Mouse (Mus musculus) CH12.LX (cell line): ENCODE measurements around the gene Slc35c1. TPM values are rescaled to one million over a fixed set of nuclear protein-coding genes. Genes with fewer than 3 reads are reported as not detected.

Experiments used
- DNase-seq: peaks from one replicate; pipeline ENCODE4 v3.0.0-alpha.2; 2013; ENCODE audit errors: extremely low read depth
- H3K27ac ChIP-seq: 2 replicates; pipeline ENCODE4 v1.5.1; 2012; ENCODE audit warnings: low read depth, mild to moderate bottlenecking, control low read depth, moderate library complexity; ENCODE audit not compliant: insufficient read depth
- H3K27me3 ChIP-seq: replicated peaks from 2 replicates; pipeline ENCODE3; 2012; ENCODE audit warnings: inconsistent platforms
- H3K36me3 ChIP-seq, 2 experiments: replicated peaks in 1 of 2; 2 replicates each; pipeline versions ENCODE3 to v1.6.1; 2012; ENCODE audit warnings: inconsistent platforms in 1 of 2, low read length in 1 of 2, mild to moderate bottlenecking in 1 of 2, mixed read lengths in 1 of 2, moderate library complexity in 1 of 2; ENCODE audit not compliant: control insufficient read depth in 1 of 2, insufficient read depth in 1 of 2
- H3K4me1 ChIP-seq, 2 experiments: 2 replicates each; pipeline ENCODE4 v1.6.1; 2012; ENCODE audit warnings: inconsistent platforms in 1 of 2, moderate library complexity in 1 of 2; ENCODE audit not compliant: insufficient read depth in 2 of 2, control insufficient read depth in 1 of 2
- H3K4me2 ChIP-seq: 2 replicates; pipeline ENCODE4 v1.6.1; 2012; ENCODE audit warnings: low read depth, mild to moderate bottlenecking, control low read depth; ENCODE audit not compliant: poor library complexity, insufficient read depth, severe bottlenecking
- H3K4me3 ChIP-seq, 3 experiments: fragments of 150-350 bp in 1 of 3; sonication (generic) in 1 of 3; replicated peaks in 1 of 3; 2 replicates each; pipeline versions ENCODE3 to v1.5.1; 2011 to 2012; ENCODE audit warnings: low read depth in 2 of 3, low read length in 2 of 3, mild to moderate bottlenecking in 2 of 3, moderate library complexity in 2 of 3, control low read depth in 1 of 3, improper control_type of control experiment in 1 of 3, inconsistent platforms in 1 of 3, mixed read lengths in 1 of 3; ENCODE audit not compliant: poor library complexity in 1 of 3
- H3K79me2 ChIP-seq: replicated peaks from 2 replicates; pipeline ENCODE4 v1.6.1; 2012; ENCODE audit warnings: mild to moderate bottlenecking, moderate library complexity; ENCODE audit not compliant: control insufficient read depth, poor library complexity, insufficient read depth, severe bottlenecking; ENCODE audit errors: extremely low read depth
- H3K9ac ChIP-seq: 2 replicates; pipeline ENCODE4 v1.6.1; 2012; ENCODE audit warnings: low read depth, mild to moderate bottlenecking, control low read depth, moderate library complexity; ENCODE audit not compliant: insufficient read depth
- H3K9me3 ChIP-seq: replicated peaks from 2 replicates; pipeline ENCODE3; 2012; ENCODE audit warnings: low read length, inconsistent platforms, mixed read lengths
- E2F4 ChIP-seq: IDR thresholded peaks from 2 replicates; pipeline ENCODE4 v1.6.1; 2011; ENCODE audit warnings: low read depth, low read length, improper control_type of control experiment; ENCODE audit not compliant: insufficient replicate concordance
- ELF1 ChIP-seq: IDR thresholded peaks from 2 replicates; pipeline ENCODE4 v1.6.1; 2014; ENCODE audit warnings: low read depth, mild to moderate bottlenecking, inconsistent platforms, low read length, improper control_type of control experiment
- EP300 ChIP-seq: IDR thresholded peaks from 2 replicates; pipeline ENCODE4 v1.6.1; 2011; ENCODE audit warnings: low read length, improper control_type of control experiment
- HCFC1 ChIP-seq: IDR thresholded peaks from 2 replicates; pipeline ENCODE4 v1.6.1; 2012; ENCODE audit warnings: low read depth, mild to moderate bottlenecking, inconsistent platforms, low read length, improper control_type of control experiment
- IRF4 ChIP-seq: IDR thresholded peaks from 2 replicates; pipeline ENCODE4 v1.6.1; 2014; ENCODE audit warnings: low read depth, mild to moderate bottlenecking, inconsistent platforms, low read length, improper control_type of control experiment
- JUN ChIP-seq: IDR thresholded peaks from 2 replicates; pipeline ENCODE4 v1.6.1; 2011; ENCODE audit warnings: low read depth, mild to moderate bottlenecking, low read length, improper control_type of control experiment, moderate library complexity; ENCODE audit not compliant: insufficient read depth
- JUND ChIP-seq: conservative IDR thresholded peaks from 2 replicates; pipeline ENCODE4 v1.6.1; 2011; ENCODE audit warnings: low read depth, low read length, improper control_type of control experiment
- MAZ ChIP-seq: IDR thresholded peaks from 2 replicates; pipeline ENCODE4 v1.6.1; 2012; ENCODE audit warnings: low read depth, mild to moderate bottlenecking, inconsistent platforms, low read length, improper control_type of control experiment, moderate library complexity
- MEF2A ChIP-seq: IDR thresholded peaks from 2 replicates; pipeline ENCODE4 v1.6.1; 2014; ENCODE audit warnings: low read depth, mild to moderate bottlenecking, inconsistent platforms, low read length, improper control_type of control experiment, borderline replicate concordance
- MXI1 ChIP-seq: IDR thresholded peaks from 2 replicates; pipeline ENCODE4 v1.6.1; 2011; ENCODE audit warnings: mild to moderate bottlenecking, low read depth, low read length, improper control_type of control experiment
- NRF1 ChIP-seq: IDR thresholded peaks from 2 replicates; pipeline ENCODE4 v1.6.1; 2014; ENCODE audit warnings: low read depth, mild to moderate bottlenecking, inconsistent platforms, low read length, improper control_type of control experiment, moderate library complexity
- PAX5 ChIP-seq: IDR thresholded peaks from 2 replicates; pipeline ENCODE4 v1.6.1; 2012; ENCODE audit warnings: low read length, inconsistent platforms, mixed read lengths
- POLR2AphosphoS2 ChIP-seq: IDR thresholded peaks from 2 replicates; pipeline ENCODE4 v1.6.1; 2011; ENCODE audit warnings: low read depth, low read length, improper control_type of control experiment
- SIN3A ChIP-seq: IDR thresholded peaks from 2 replicates; pipeline ENCODE4 v1.6.1; 2012; ENCODE audit warnings: low read length, improper control_type of control experiment, inconsistent platforms
- SMC3 ChIP-seq: IDR thresholded peaks from 2 replicates; pipeline ENCODE4 v1.6.1; 2011; ENCODE audit warnings: low read depth, low read length, improper control_type of control experiment
- TBP ChIP-seq: conservative IDR thresholded peaks from 2 replicates; pipeline ENCODE4 v1.6.1; 2011; ENCODE audit warnings: low read depth, low read length, improper control_type of control experiment
- TCF12 ChIP-seq: IDR thresholded peaks from 2 replicates; pipeline ENCODE4 v1.6.1; 2014; ENCODE audit warnings: low read depth, mild to moderate bottlenecking, inconsistent platforms, low read length, improper control_type of control experiment
- USF2 ChIP-seq: conservative IDR thresholded peaks from 2 replicates; pipeline ENCODE4 v1.6.1; 2011; ENCODE audit warnings: low read depth, low read length, improper control_type of control experiment
- ZMIZ1 ChIP-seq: IDR thresholded peaks from 2 replicates; pipeline ENCODE4 v1.6.1; 2012; ENCODE audit warnings: low read depth, mild to moderate bottlenecking, inconsistent platforms, low read length, improper control_type of control experiment
- dilution Hi-C: fragments of 300-500 bp; cut with MboI; formaldehyde crosslinking; loops from 2 replicates; pipeline ENCODE4 v1.14.3; 2020; ENCODE audit warnings: low sequenced_read_pairs; ENCODE audit not compliant: extremely low pct_unique_long_range_greater_than_20kb, extremely low pct_ligation_motif_present
- in situ Hi-C: fragments of 300-500 bp; cut with MboI; formaldehyde crosslinking; loops from 3 replicates; pipeline ENCODE4 v1.14.3; 2019; ENCODE audit warnings: low sequenced_read_pairs, low pct_ligation_motif_present, low pct_unique_long_range_greater_than_20kb, mixed read lengths
- polyA plus RNA-seq: library from polyadenylated mRNA; unstranded; fragments of >175 nt; gene quantifications from 2 replicates; pipeline ENCODE4 v1.2.1, GENCODE M21; 2012; ENCODE audit warnings: low read depth; ENCODE audit not compliant: insufficient read length
- total RNA-seq, 2 experiments: library from RNA; depleted of rRNA; stranded (reverse); fragments of 300-350 nt in 1 of 2; fragments of >200 nt in 1 of 2; gene quantifications; 2 replicates each; pipeline ENCODE4 v1.2.3; 2012 to 2014

The Slc35c1 gene
- total and polyA plus RNA-seq, 3 experiments, result 4.1 to 22.7 (median 8.7) TPM

- peaks cover 28% of the 10 kb centered on the region for H3K9me3 ChIP-seq
- no peak for TF ChIP-seq SIN3A
- no peak for TF ChIP-seq TBP
- no peak for TF ChIP-seq IRF4
- no peak for TF ChIP-seq USF2
- no peak for TF ChIP-seq ZMIZ1
- TF ChIP-seq NRF1, result no peak
- no peak for TF ChIP-seq EP300
- no peak for TF ChIP-seq TCF12
- no peak for TF ChIP-seq MAZ
- no peak for TF ChIP-seq ELF1
- TF ChIP-seq PAX5, result no peak
- no peak for TF ChIP-seq HCFC1
- no peak for TF ChIP-seq JUND
- TF ChIP-seq SMC3, result no peak
- TF ChIP-seq JUN, result no peak
- no peak for TF ChIP-seq MXI1
- no peak for TF ChIP-seq E2F4
- TF ChIP-seq, all 38 proteins: peak for 0
- Histone ChIP-seq H3K9ac (no peak overlapping the region), H3K36me3 (no peaks in the 10 kb centered on the region), H3K27me3 (peaks cover 38% of the 10 kb centered on the region), H3K4me2 (no peak overlapping the region), H3K4me3 (no peak overlapping the region), H3K79me2 (no peaks in the 10 kb centered on the region; the same call in 1 of the 2 replicates), H3K27ac (no peak overlapping the region), H3K4me1 (no peaks in the 10 kb centered on the region)
- DNase-seq, result no peak
- in situ Hi-C loops (no loop called here), dilution Hi-C loops (no loop called here)
Measured at GRCm38 (mm10) chr2:92474920-92475319, 14.6 kb upstream of the Slc35c1 start.

DNA sequence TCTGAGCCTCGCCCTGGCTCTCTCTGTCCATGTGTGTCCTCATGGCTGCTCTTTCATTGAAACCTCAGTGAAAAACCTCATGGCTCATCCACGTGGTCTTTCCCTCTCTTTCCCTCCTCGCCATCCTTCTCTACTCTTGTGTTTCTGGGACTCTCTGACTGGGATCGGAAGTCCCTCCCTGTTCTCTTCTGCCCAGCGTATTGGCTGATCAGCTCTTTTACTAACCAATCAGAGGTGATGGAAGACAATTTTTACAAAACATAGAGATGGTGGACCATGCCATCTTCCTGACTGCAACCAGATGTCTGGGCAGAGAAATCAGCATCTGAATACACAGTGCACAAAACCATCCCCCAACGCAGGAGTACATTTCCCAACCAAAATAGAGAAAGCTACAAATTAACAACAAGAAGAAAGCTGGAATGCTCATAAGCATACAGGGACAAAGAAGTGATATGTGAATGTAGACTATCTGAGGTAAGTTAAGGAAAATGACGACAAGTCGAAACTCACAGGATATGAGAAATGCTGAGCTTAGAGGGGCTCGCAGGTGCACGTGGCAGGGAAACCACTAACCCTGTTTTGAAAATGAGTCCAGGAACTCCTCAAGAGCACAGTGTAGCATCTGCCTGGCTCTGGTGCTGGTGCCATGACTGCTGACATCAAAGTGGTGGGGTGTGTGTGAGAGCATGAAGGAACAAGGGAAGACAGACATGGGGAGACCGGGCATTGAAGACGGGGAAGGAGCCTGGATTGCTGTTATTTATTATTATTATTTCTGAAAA lies 11.7 kb upstream of the Slc35c1 start:
- Histone ChIP-seq H3K79me2 (no peaks in the 10 kb centered on the region; the same call in 1 of the 2 replicates), H3K4me2 (no peak overlapping the region), H3K4me3 (no peak overlapping the region), H3K36me3 (no peaks in the 10 kb centered on the region), H3K9ac (no peak overlapping the region), H3K27me3 (peaks cover 44% of the 10 kb centered on the region), H3K9me3 (peaks cover 32% of the 10 kb centered on the region), H3K4me1 (no peaks in the 10 kb centered on the region), H3K27ac (no peak overlapping the region)
- TF ChIP-seq MEF2A (no peak), POLR2AphosphoS2 (no peak), MXI1 (no peak)
- DNase-seq, result no peak
- in situ Hi-C loops, result no loop called here
- dilution Hi-C loops, result no loop called here
